Mouse (Mus musculus) olfactory bulb, adult 2 months (tissue): ENCODE measurements around the gene Nup214. TPM values are rescaled to one million over a fixed set of nuclear protein-coding genes. Genes with fewer than 3 reads are reported as not detected.

Experiments used
- H3K27ac ChIP-seq: fragments of 200-500 bp; 2 replicates; pipeline ENCODE4 v1.5.1; 2012; ENCODE audit warnings: low read depth, low read length; ENCODE audit not compliant: insufficient read depth
- H3K4me1 ChIP-seq: fragments of 200-500 bp; 2 replicates; pipeline ENCODE4 v1.6.1; 2012; ENCODE audit warnings: low read length; ENCODE audit not compliant: control insufficient read depth, insufficient read depth
- H3K4me3 ChIP-seq: fragments of 200-500 bp; 2 replicates; pipeline ENCODE4 v1.5.1; 2012; ENCODE audit warnings: mild to moderate bottlenecking, low read depth, low read length, moderate library complexity; ENCODE audit not compliant: insufficient read depth
- CTCF ChIP-seq: fragments of 200-500 bp; IDR thresholded peaks from 2 replicates; pipeline ENCODE4 v1.5.1; 2012; ENCODE audit warnings: low read depth, mild to moderate bottlenecking, low read length, moderate library complexity; ENCODE audit not compliant: insufficient read depth
- POLR2A ChIP-seq: fragments of 200-500 bp; IDR thresholded peaks from 2 replicates; pipeline ENCODE4 v1.6.1; 2012; ENCODE audit warnings: mild to moderate bottlenecking, low read depth, low read length, moderate library complexity; ENCODE audit not compliant: insufficient read depth
- WGBS: fragments of 180-500 bp; shearing (Covaris S2); methylation state at CpG from one replicate; pipeline ENCODE4 v1.1.7; 2018; 5-methylcytosine and 5-hydroxymethylcytosine counted together
- polyA plus RNA-seq: library from polyadenylated mRNA; stranded (reverse); fragments of >200 nt; gene quantifications from 2 replicates; pipeline ENCODE4 v1.2.4, GENCODE M21; 2012; ENCODE audit warnings: low replicate concordance; ENCODE audit not compliant: missing spikeins, insufficient read depth, insufficient read length

Nup214 gene
- not detected in 2 replicates for polyA plus RNA-seq

- peak within 1 kb of the TSS; percentile 93 for H3K4me3 ChIP-seq
- peaks cover 2% of the 10 kb centered on the region; the same call in 1 of the 2 replicates for H3K4me1 ChIP-seq
- peak; percentile 80; the same call in 1 of the 2 replicates for TF ChIP-seq POLR2A
- TF ChIP-seq CTCF, result no peak
- peak within 1 kb of the TSS; percentile 69 for H3K27ac ChIP-seq
- under 1% methylated on average over 60 of the region's 60 CpGs for whole genome bisulfite sequencing
Observed at GRCm38 (mm10) chr2:31974141-31974808, at the start of gene Nup214. Nup214 (plus strand) TSS chr2:31974436.

GRCm38 (mm10) chr2:31924811-31925210 is 49.4 kb upstream of the Nup214 start:
- H3K4me3 ChIP-seq, result no peak overlapping the region
- TF ChIP-seq CTCF (no peak), POLR2A (no peak)
- WGBS, result 63% methylated on average over 9 of the region's 9 CpGs
- no peak overlapping the region for H3K27ac ChIP-seq
- H3K4me1 ChIP-seq, result peaks cover 3% of the 10 kb centered on the region; the same call in 1 of the 2 replicates

DNA sequence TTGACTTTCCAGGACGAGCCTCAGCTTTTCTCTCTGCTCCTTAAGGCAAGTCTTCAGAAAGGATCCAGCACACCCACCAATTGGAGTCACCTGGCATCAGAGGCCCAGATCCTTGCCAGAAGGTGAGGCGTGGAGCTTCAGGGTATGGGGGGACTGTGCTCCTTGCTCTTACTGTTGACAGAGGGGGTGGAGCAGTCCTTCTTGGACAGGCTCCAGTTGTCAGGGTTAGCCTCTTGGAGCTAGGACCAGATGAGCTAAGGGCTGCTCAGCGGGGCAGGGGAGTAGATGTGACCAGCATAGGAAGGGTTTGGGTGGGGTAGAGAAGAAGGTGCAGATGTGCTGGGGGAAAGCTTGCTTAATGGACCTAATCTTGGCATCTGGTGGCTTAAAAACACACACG is 48.3 kb upstream of the Nup214 start:
- peaks cover 3% of the 10 kb centered on the region; the same call in 1 of the 2 replicates for H3K4me1 ChIP-seq
- 68% methylated on average over 4 of the region's 4 CpGs for WGBS
- TF ChIP-seq CTCF (no peak), POLR2A (no peak)
- no peak overlapping the region for H3K4me3 ChIP-seq
- H3K27ac ChIP-seq, result no peak overlapping the region

- WGBS, result 93% methylated on average over 3 of the region's 3 CpGs
- Histone ChIP-seq H3K27ac (no peak overlapping the region), H3K4me1 (peaks cover 6% of the 10 kb centered on the region), H3K4me3 (no peak overlapping the region)
- TF ChIP-seq CTCF (no peak), POLR2A (no peak)
Observed at GRCm38 (mm10) chr2:31929664-31930063, 44.6 kb upstream of the Nup214 start.

GRCm38 (mm10) chr2:31934551-31934950 is 39.7 kb upstream of the Nup214 start:
- peak overlapping the region; percentile 76; the same call in 1 of the 2 replicates for H3K27ac ChIP-seq
- no peak overlapping the region for H3K4me3 ChIP-seq
- TF ChIP-seq POLR2A, result no peak
- no peak for TF ChIP-seq CTCF
- H3K4me1 ChIP-seq, result peaks cover 16% of the 10 kb centered on the region
- 34% methylated on average over 4 of the region's 4 CpGs for WGBS

DNA sequence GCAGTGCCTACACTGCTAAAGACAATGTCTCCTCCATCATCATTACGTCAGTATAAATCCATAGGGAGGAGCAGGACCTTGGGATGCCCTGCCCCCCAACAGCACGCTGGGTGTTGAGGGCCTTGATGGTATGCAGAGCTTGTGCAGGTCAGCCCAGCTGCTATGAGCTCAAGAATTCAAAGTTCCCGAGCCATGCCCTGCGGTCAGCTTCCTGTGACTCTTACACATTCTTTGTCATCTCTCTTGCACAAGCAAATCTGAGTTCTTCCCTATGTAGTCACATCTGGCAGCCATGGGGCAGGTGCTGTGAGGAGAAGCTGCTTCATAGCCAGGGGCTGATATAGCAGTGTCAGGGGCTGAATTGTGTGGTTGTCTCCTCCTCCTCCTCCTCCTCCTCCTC is 39.2 kb upstream of the Nup214 start:
- 41% methylated on average over 4 of the region's 4 CpGs for WGBS
- no peak overlapping the region for H3K4me3 ChIP-seq
- H3K27ac ChIP-seq, result peak overlapping the region; percentile 76
- H3K4me1 ChIP-seq, result peaks cover 16% of the 10 kb centered on the region
- TF ChIP-seq CTCF, result no peak
- no peak for TF ChIP-seq POLR2A

GRCm38 (mm10) chr2:31938298-31938697 is 35.9 kb upstream of the Nup214 start:
- Histone ChIP-seq H3K27ac (no peak overlapping the region), H3K4me1 (peaks cover 16% of the 10 kb centered on the region), H3K4me3 (no peak overlapping the region)
- WGBS, result 85% methylated on average over 1 of the region's 1 CpGs
- no peak for TF ChIP-seq POLR2A
- TF ChIP-seq CTCF, result no peak

DNA sequence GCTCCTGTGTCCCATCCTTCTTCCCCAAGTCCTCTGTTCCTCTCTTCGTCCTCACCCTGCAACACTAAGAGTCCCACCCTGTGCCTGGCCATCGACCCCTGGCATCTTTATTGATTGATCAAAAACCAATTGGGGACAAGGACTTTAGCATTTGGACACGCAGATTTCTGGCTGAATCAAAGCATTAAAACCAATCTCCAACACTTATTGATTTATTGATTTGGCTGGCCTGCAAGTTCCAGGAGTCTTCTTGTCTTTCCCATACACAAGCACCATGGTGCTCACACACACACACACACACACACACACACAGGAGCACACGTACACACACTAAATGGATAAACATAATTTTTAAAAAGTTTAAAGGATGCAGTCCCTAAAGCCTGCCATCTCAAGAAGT is 31.2 kb upstream of the Nup214 start:
- 86% methylated on average over 4 of the region's 4 CpGs for WGBS
- Histone ChIP-seq H3K27ac (no peak overlapping the region), H3K4me3 (no peak overlapping the region), H3K4me1 (no peaks in the 10 kb centered on the region)
- TF ChIP-seq CTCF (no peak), POLR2A (no peak)

DNA sequence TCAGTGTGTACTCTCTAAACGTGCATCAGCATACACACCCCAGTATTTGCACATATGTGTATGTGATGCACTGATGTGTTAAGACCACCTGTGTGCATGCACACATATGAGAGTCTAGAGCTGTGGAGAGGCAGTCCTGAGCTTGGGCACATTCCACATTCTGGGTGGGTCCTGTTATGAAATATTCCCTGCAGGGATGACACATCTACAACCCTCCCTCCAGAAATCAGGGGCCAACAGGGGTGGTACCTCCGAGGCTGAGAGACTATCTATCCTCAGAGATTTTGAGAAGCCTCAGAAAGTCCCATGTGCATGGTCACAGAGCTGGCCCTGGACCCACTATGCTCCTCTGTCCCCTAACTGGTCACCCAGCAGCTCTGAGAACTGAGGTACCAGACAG is 28.7 kb upstream of the Nup214 start:
- TF ChIP-seq POLR2A, result no peak
- no peak for TF ChIP-seq CTCF
- Histone ChIP-seq H3K27ac (no peak overlapping the region), H3K4me1 (peaks cover 13% of the 10 kb centered on the region; the same call in 1 of the 2 replicates), H3K4me3 (no peak overlapping the region)
- 75% methylated on average over 2 of the region's 2 CpGs for WGBS
